Mouse (Mus musculus): ENCODE results near the gene Pianp. TPM values are rescaled to one million over a fixed set of nuclear protein-coding genes. Genes with fewer than 3 reads are reported as not detected.
A peak's percentile ranks its signal among the peaks of the same experiment; 100 is the strongest.

Pianp gene
- polyA plus RNA-seq, 2 experiments, result 0.07 TPM; not detected in 1

- Histone ChIP-seq H3K4me2 (ENCODE audit: low read depth) (no peak within 1 kb of the TSS), H3K9me3 (ENCODE audit: control insufficient read depth, low read length) (no peaks in the 10 kb centered on the region), H3K36me3 (replicated peaks; ENCODE audit: control insufficient read depth, insufficient read depth, low read depth) (peaks cover 3% of the 10 kb centered on the region), H3K9ac (replicated peaks) (no peak within 1 kb of the TSS), H3K27ac (no peak within 1 kb of the TSS), H3K4me3 (ENCODE audit: insufficient read depth in 1 of 2, low read depth in 2 of 2, low read length in 2 of 2) (no peak within 1 kb of the TSS), H3K4me1 (replicated peaks; ENCODE audit: control insufficient read depth in 2 of 2, insufficient read depth in 2 of 2, low read length in 1 of 2) (no peaks in the 10 kb centered on the region), H3K27me3 (ENCODE audit: control insufficient read depth, insufficient read depth, low read length) (no peaks in the 10 kb centered on the region)
- 42% methylated on average over 20 of the region's 20 CpGs for WGBS (ENCODE audit: insufficient replicate concordance)
- DNase-seq (ENCODE audit: low read depth in 3 of 3, low spot score in 3 of 3), result no peak
- TF ChIP-seq EP300 (IDR thresholded peaks at IDR 0.05; ENCODE audit: low read depth) (no peak), CTCF (IDR thresholded peaks at IDR 0.05; ENCODE audit: low read depth) (no peak)
- peak; percentile 24; the same call in 1 of the 2 replicates for ATAC-seq (ENCODE audit: insufficient read depth)
Measured at GRCm38 (mm10) chr6:125049678-125050077, 53.2 kb downstream of the Pianp start, which contains the start of gene Acrbp. Acrbp (plus strand) TSS chr6:125049689.

GRCm38 (mm10) chr6:125051237-125051636 is 54.7 kb downstream of the Pianp start:
- peak; percentile 64 for TF ChIP-seq CTCF (IDR thresholded peaks at IDR 0.05; ENCODE audit: low read depth)
- TF ChIP-seq EP300 (IDR thresholded peaks at IDR 0.05; ENCODE audit: low read depth), result no peak
- Histone ChIP-seq H3K4me1 (replicated peaks; ENCODE audit: control insufficient read depth in 2 of 2, insufficient read depth in 2 of 2, low read length in 1 of 2) (no peaks in the 10 kb centered on the region), H3K27me3 (ENCODE audit: control insufficient read depth, insufficient read depth, low read length) (no peaks in the 10 kb centered on the region), H3K36me3 (replicated peaks; ENCODE audit: control insufficient read depth, insufficient read depth, low read depth) (no peaks in the 10 kb centered on the region; the same call in 1 of the 2 replicates), H3K4me2 (ENCODE audit: low read depth) (no peak overlapping the region), H3K4me3 (ENCODE audit: insufficient read depth in 1 of 2, low read depth in 2 of 2, low read length in 2 of 2) (no peak overlapping the region), H3K9me3 (ENCODE audit: control insufficient read depth, low read length) (no peaks in the 10 kb centered on the region), H3K27ac (no peak overlapping the region), H3K9ac (replicated peaks) (no peak overlapping the region)
- DNase-seq (ENCODE audit: low read depth in 3 of 3, low spot score in 3 of 3) (no peak), ATAC-seq (ENCODE audit: insufficient read depth) (no peak)
- 65% methylated on average over 5 of the region's 5 CpGs for WGBS (ENCODE audit: insufficient replicate concordance)

Other genes starting within 250 kb of the Pianp start
- gene Gm45234, start 240.7 kb upstream of the Pianp start, polyA plus RNA-seq (2012; rRNA removed), result 0.37 TPM in 1 of 2 replicates, not detected in the other
- gene Gm45234, start 240.7 kb upstream of the Pianp start, polyA plus RNA-seq (2014; fragmentation: Nextera tagmentation; extraction: Ambion mirVana), result not detected in 2 replicates
- 2.5 and 2.8 TPM in 2 replicates for gene Atn1, start 240.2 kb upstream of the Pianp start, polyA plus RNA-seq (2012; rRNA removed)
- gene Atn1, start 240.2 kb upstream of the Pianp start, polyA plus RNA-seq (2014; fragmentation: Nextera tagmentation; extraction: Ambion mirVana), result 0.58 and 1.5 TPM in 2 replicates
- gene Eno2, start 227.0 kb upstream of the Pianp start, polyA plus RNA-seq (2012; rRNA removed), result 0.47 and 0.50 TPM in 2 replicates
- gene Eno2, start 227.0 kb upstream of the Pianp start, polyA plus RNA-seq (2014; fragmentation: Nextera tagmentation; extraction: Ambion mirVana), result 0.09 TPM in 1 of 2 replicates, not detected in the other
- 0.09 TPM in 1 of 2 replicates, not detected in the other for gene Lrrc23, start 217.0 kb upstream of the Pianp start, polyA plus RNA-seq (2012; rRNA removed)
- not detected in 2 replicates for gene Lrrc23, start 217.0 kb upstream of the Pianp start, polyA plus RNA-seq (2014; fragmentation: Nextera tagmentation; extraction: Ambion mirVana)
- 4.1 and 5.0 TPM in 2 replicates for gene Spsb2, start 188.0 kb upstream of the Pianp start, polyA plus RNA-seq (2012; rRNA removed)
- 4.7 and 5.0 TPM in 2 replicates for gene Spsb2, start 188.0 kb upstream of the Pianp start, polyA plus RNA-seq (2014; fragmentation: Nextera tagmentation; extraction: Ambion mirVana)
- gene Tpi1, start 182.4 kb upstream of the Pianp start, polyA plus RNA-seq (2012; rRNA removed), result 266 and 292 TPM in 2 replicates
- 418 and 420 TPM in 2 replicates for gene Tpi1, start 182.4 kb upstream of the Pianp start, polyA plus RNA-seq (2014; fragmentation: Nextera tagmentation; extraction: Ambion mirVana)
- 24.4 and 27.6 TPM in 2 replicates for gene Usp5, start 167.2 kb upstream of the Pianp start, polyA plus RNA-seq (2012; rRNA removed)
- 38.0 and 42.5 TPM in 2 replicates for gene Usp5, start 167.2 kb upstream of the Pianp start, polyA plus RNA-seq (2014; fragmentation: Nextera tagmentation; extraction: Ambion mirVana)
- 147 and 165 TPM in 2 replicates for gene Cdca3, start 167.1 kb upstream of the Pianp start, polyA plus RNA-seq (2012; rRNA removed)
- 205 and 206 TPM in 2 replicates for gene Cdca3, start 167.1 kb upstream of the Pianp start, polyA plus RNA-seq (2014; fragmentation: Nextera tagmentation; extraction: Ambion mirVana)
- gene Gnb3, start 156.4 kb upstream of the Pianp start, polyA plus RNA-seq (2012; rRNA removed), result 0.03 and 0.06 TPM in 2 replicates
- gene Gnb3, start 156.4 kb upstream of the Pianp start, polyA plus RNA-seq (2014; fragmentation: Nextera tagmentation; extraction: Ambion mirVana), result 0.23 TPM in 1 of 2 replicates, not detected in the other
- gene P3h3, start 138.9 kb upstream of the Pianp start, polyA plus RNA-seq (2012; rRNA removed), result 3.2 and 3.5 TPM in 2 replicates
- 0.83 and 0.88 TPM in 2 replicates for gene P3h3, start 138.9 kb upstream of the Pianp start, polyA plus RNA-seq (2014; fragmentation: Nextera tagmentation; extraction: Ambion mirVana)
- gene Gpr162, start 132.7 kb upstream of the Pianp start, polyA plus RNA-seq (2012; rRNA removed), result 0.03 and 0.18 TPM in 2 replicates
- not detected in 2 replicates for gene Gpr162, start 132.7 kb upstream of the Pianp start, polyA plus RNA-seq (2014; fragmentation: Nextera tagmentation; extraction: Ambion mirVana)
- 0.07 and 0.10 TPM in 2 replicates for gene Cd4, start 108.5 kb upstream of the Pianp start, polyA plus RNA-seq (2012; rRNA removed)
- 0.03 TPM in 1 of 2 replicates, not detected in the other for gene Cd4, start 108.5 kb upstream of the Pianp start, polyA plus RNA-seq (2014; fragmentation: Nextera tagmentation; extraction: Ambion mirVana)
- gene Lag3, start 85.0 kb upstream of the Pianp start, polyA plus RNA-seq (2012; rRNA removed), result 0.10 and 0.11 TPM in 2 replicates
- 0.17 TPM in 1 of 2 replicates, not detected in the other for gene Lag3, start 85.0 kb upstream of the Pianp start, polyA plus RNA-seq (2014; fragmentation: Nextera tagmentation; extraction: Ambion mirVana)
- 109 and 131 TPM in 2 replicates for gene Ptms, start 76.6 kb upstream of the Pianp start, polyA plus RNA-seq (2012; rRNA removed)
- 29.7 and 39.7 TPM in 2 replicates for gene Ptms, start 76.6 kb upstream of the Pianp start, polyA plus RNA-seq (2014; fragmentation: Nextera tagmentation; extraction: Ambion mirVana)
- gene Mlf2, start 65.3 kb upstream of the Pianp start, polyA plus RNA-seq (2012; rRNA removed), result 85.0 and 96.5 TPM in 2 replicates
- 98.1 and 116 TPM in 2 replicates for gene Mlf2, start 65.3 kb upstream of the Pianp start, polyA plus RNA-seq (2014; fragmentation: Nextera tagmentation; extraction: Ambion mirVana)
- 57.8 and 62.6 TPM in 2 replicates for gene Cops7a, start 31.2 kb upstream of the Pianp start, polyA plus RNA-seq (2012; rRNA removed)
- gene Cops7a, start 31.2 kb upstream of the Pianp start, polyA plus RNA-seq (2014; fragmentation: Nextera tagmentation; extraction: Ambion mirVana), result 51.5 and 52.6 TPM in 2 replicates
- 20.2 and 22.2 TPM in 2 replicates for gene Zfp384, start 12.5 kb downstream of the Pianp start, polyA plus RNA-seq (2012; rRNA removed)
- 2.9 and 3.1 TPM in 2 replicates for gene Zfp384, start 12.5 kb downstream of the Pianp start, polyA plus RNA-seq (2014; fragmentation: Nextera tagmentation; extraction: Ambion mirVana)
- 14.1 and 17.9 TPM in 2 replicates for gene Ing4, start 43.1 kb downstream of the Pianp start, polyA plus RNA-seq (2012; rRNA removed)
- 17.2 and 21.9 TPM in 2 replicates for gene Ing4, start 43.1 kb downstream of the Pianp start, polyA plus RNA-seq (2014; fragmentation: Nextera tagmentation; extraction: Ambion mirVana)
- 2.1 and 3.1 TPM in 2 replicates for gene Acrbp, start 53.0 kb downstream of the Pianp start, polyA plus RNA-seq (2012; rRNA removed)
- 1.3 and 2.0 TPM in 2 replicates for gene Acrbp, start 53.0 kb downstream of the Pianp start, polyA plus RNA-seq (2014; fragmentation: Nextera tagmentation; extraction: Ambion mirVana)
- gene Lpar5, start 71.2 kb downstream of the Pianp start, polyA plus RNA-seq (2012; rRNA removed), result 1.6 and 1.8 TPM in 2 replicates
- gene Lpar5, start 71.2 kb downstream of the Pianp start, polyA plus RNA-seq (2014; fragmentation: Nextera tagmentation; extraction: Ambion mirVana), result 0.68 and 1.0 TPM in 2 replicates
- 13.9 and 24.7 TPM in 2 replicates for gene Chd4, start 99.3 kb downstream of the Pianp start, polyA plus RNA-seq (2012; rRNA removed)
- 19.7 and 24.3 TPM in 2 replicates for gene Chd4, start 99.3 kb downstream of the Pianp start, polyA plus RNA-seq (2014; fragmentation: Nextera tagmentation; extraction: Ambion mirVana)
- 18.9 and 24.5 TPM in 2 replicates for gene Nop2, start 135.2 kb downstream of the Pianp start, polyA plus RNA-seq (2012; rRNA removed)
- gene Nop2, start 135.2 kb downstream of the Pianp start, polyA plus RNA-seq (2014; fragmentation: Nextera tagmentation; extraction: Ambion mirVana), result 33.1 and 33.7 TPM in 2 replicates
- gene Iffo1, start 148.5 kb downstream of the Pianp start, polyA plus RNA-seq (2012; rRNA removed), result 4.8 and 6.0 TPM in 2 replicates
- gene Iffo1, start 148.5 kb downstream of the Pianp start, polyA plus RNA-seq (2014; fragmentation: Nextera tagmentation; extraction: Ambion mirVana), result 1.8 and 3.7 TPM in 2 replicates
- 1,485 and 1,875 TPM in 2 replicates for gene Gapdh, start 169.8 kb downstream of the Pianp start, polyA plus RNA-seq (2012; rRNA removed)
- 960 and 1,040 TPM in 2 replicates for gene Gapdh, start 169.8 kb downstream of the Pianp start, polyA plus RNA-seq (2014; fragmentation: Nextera tagmentation; extraction: Ambion mirVana)
- 108 and 148 TPM in 2 replicates for gene Ncapd2, start 195.0 kb downstream of the Pianp start, polyA plus RNA-seq (2012; rRNA removed)
- 66.8 and 80.4 TPM in 2 replicates for gene Ncapd2, start 195.0 kb downstream of the Pianp start, polyA plus RNA-seq (2014; fragmentation: Nextera tagmentation; extraction: Ambion mirVana)
- gene Mrpl51, start 195.1 kb downstream of the Pianp start, polyA plus RNA-seq (2012; rRNA removed), result 22.2 and 50.9 TPM in 2 replicates
- 178 and 182 TPM in 2 replicates for gene Mrpl51, start 195.1 kb downstream of the Pianp start, polyA plus RNA-seq (2014; fragmentation: Nextera tagmentation; extraction: Ambion mirVana)
- 2.8 and 3.5 TPM in 2 replicates for gene Vamp1, start 218.9 kb downstream of the Pianp start, polyA plus RNA-seq (2012; rRNA removed)
- gene Vamp1, start 218.9 kb downstream of the Pianp start, polyA plus RNA-seq (2014; fragmentation: Nextera tagmentation; extraction: Ambion mirVana), result 0.83 and 0.94 TPM in 2 replicates
- 4.2 and 5.0 TPM in 2 replicates for gene Tapbpl, start 235.2 kb downstream of the Pianp start, polyA plus RNA-seq (2012; rRNA removed)
- gene Tapbpl, start 235.2 kb downstream of the Pianp start, polyA plus RNA-seq (2014; fragmentation: Nextera tagmentation; extraction: Ambion mirVana), result 4.1 and 4.2 TPM in 2 replicates
- 0.68 and 0.91 TPM in 2 replicates for gene Cd27, start 240.3 kb downstream of the Pianp start, polyA plus RNA-seq (2012; rRNA removed)
- 0.43 and 0.47 TPM in 2 replicates for gene Cd27, start 240.3 kb downstream of the Pianp start, polyA plus RNA-seq (2014; fragmentation: Nextera tagmentation; extraction: Ambion mirVana)

All from liver, embryonic 14.5 days (tissue).